Mouse (Mus musculus) layer of hippocampus, adult 6 months (tissue): ENCODE results near the gene Ptpa. TPM values are rescaled to one million over a fixed set of nuclear protein-coding genes. Genes with fewer than 3 reads are reported as not detected.

Experiments used
- long read RNA-seq, 2 experiments: library from polyadenylated mRNA; unstranded; transcript quantifications; one replicate each; pipeline ENCODE4 v2.0.0; 2019 to 2020
- microRNA-seq: library from miRNA; unstranded; fragments of <30 nt; microRNA quantifications from one replicate; pipeline ENCODE4 v1.2.0, GENCODE M21; 2020
- polyA plus RNA-seq: library from polyadenylated mRNA; unstranded; fragments of <200 nt; fragmentation: Nextera tagmentation; gene quantifications from 2 replicates; pipeline ENCODE4 v1.2.3, GENCODE M21; 2021

The Ptpa gene
- 139 and 193 TPM in 2 replicates for polyA plus RNA-seq
- long read RNA-seq, experiment 1, transcript Ptpa-201 (10 exons, 2,586 nt) = major isoform, 199 of 281 reads
- long read RNA-seq, experiment 1, partial matches to known transcripts = 18 of 281 reads
- long read RNA-seq, experiment 1, other reads (novel, unspliced or antisense) = 61 of 281 reads
- long read RNA-seq, experiment 2, transcript Ptpa-208 (3 exons, 989 nt) = minor isoform, 16 of 913 reads
- long read RNA-seq, experiment 2, transcript Ptpa-201 (10 exons, 2,586 nt) = major isoform, 783 of 913 reads
- long read RNA-seq, experiment 2, partial matches to known transcripts = 50 of 913 reads
- long read RNA-seq, experiment 2, other reads (novel, unspliced or antisense) = 61 of 913 reads

GRCm38 (mm10) chr2:30415936-30416648, at the start of gene Ptpa:
Ptpa (plus strand) TSS chr2:30416039.

GRCm38 (mm10) chr2:30392114-30392576, 23.7 kb upstream of the Ptpa start, which contains the start of gene Dolpp1:
Dolpp1 (plus strand) TSS chr2:30392254.

GRCm38 (mm10) chr2:30415157-30415935, 493 bp upstream of the Ptpa start, which contains the start of gene Crat:
Crat (minus strand) TSS chr2:30415813.

GRCm38 (mm10) chr2:30474039-30474438, 58.2 kb downstream of the Ptpa start, which contains the start of gene Ier5l:
Ier5l (minus strand) TSS chr2:30474219.

Small RNA genes within 50 kb of the gene (microRNA-seq; reads per million reads assigned to microRNA genes)
- gene Gm47292 = not detected

Other genes with a start within 250 kb of the Ptpa start
- gene Endog, start 244.5 kb upstream of the Ptpa start, polyA plus RNA-seq = 28.5 and 35.1 TPM in 2 replicates
- gene Spout1, start 237.6 kb upstream of the Ptpa start, polyA plus RNA-seq = 29.8 and 30.8 TPM in 2 replicates
- 8.4 and 9.9 TPM in 2 replicates for gene Kyat1, start 210.2 kb upstream of the Ptpa start, polyA plus RNA-seq
- 31.1 and 48.4 TPM in 2 replicates for gene Lrrc8a, start 178.3 kb upstream of the Ptpa start, polyA plus RNA-seq
- 0.04 TPM in 1 of 2 replicates, not detected in the other for gene Gm28035, start 175.5 kb upstream of the Ptpa start, polyA plus RNA-seq
- 16.4 and 17.1 TPM in 2 replicates for gene Phyhd1, start 149.8 kb upstream of the Ptpa start, polyA plus RNA-seq
- gene Gm28038, start 135.0 kb upstream of the Ptpa start, polyA plus RNA-seq = not detected in 2 replicates
- gene Dolk, start 129.7 kb upstream of the Ptpa start, polyA plus RNA-seq = 29.1 and 29.6 TPM in 2 replicates
- gene Nup188, start 129.6 kb upstream of the Ptpa start, polyA plus RNA-seq = 7.1 and 10.8 TPM in 2 replicates
- 199 and 210 TPM in 2 replicates for gene Sh3glb2, start 56.7 kb upstream of the Ptpa start, polyA plus RNA-seq
- gene Miga2, start 51.8 kb upstream of the Ptpa start, polyA plus RNA-seq = 19.1 and 21.3 TPM in 2 replicates
- gene Dolpp1, start 23.8 kb upstream of the Ptpa start, polyA plus RNA-seq = 15.4 and 15.9 TPM in 2 replicates
- gene Crat, start 226 bp upstream of the Ptpa start, polyA plus RNA-seq = 28.3 and 28.4 TPM in 2 replicates
- gene Ier5l, start 58.2 kb downstream of the Ptpa start, polyA plus RNA-seq = 2.9 and 4.1 TPM in 2 replicates
- 7.0 and 9.1 TPM in 2 replicates for gene Cstad, start 179.0 kb downstream of the Ptpa start, polyA plus RNA-seq